ENCODE assay signal across 9 mouse cellular contexts in genomic region chr5:21186821-21187220, GRCm38 (mm10). TPM values are rescaled to one million over a fixed set of nuclear protein-coding genes. Genes with fewer than 3 reads are reported as not detected.
DNase-seq lines count a peak whose midpoint lies in the region; ATAC-seq lines count a peak whose summit lies in the region.
"Had no signal": no experiment of that assay in that cellular context is flagged by ENCODE, and none has a peak within 500 bp of the region (broad histone marks: within the 10 kb centered on the region; RNA-seq: fewer than 3 reads in every experiment).

No protein-coding gene starts in this region.

- H3K9ac ChIP-seq in heart, embryonic 11.5 days (ENCODE audit: low read depth, low read length) = no peak overlapping the region
- peak overlapping the region; percentile 66 for H3K9ac ChIP-seq in forebrain, embryonic 15.5 days (replicated peaks)

- no peaks in the 10 kb centered on the region for H3K4me1 ChIP-seq in heart, embryonic 11.5 days (ENCODE audit: control insufficient read depth, insufficient read depth, low read length)
- peaks cover 22% of the 10 kb centered on the region for H3K4me1 ChIP-seq in forebrain, embryonic 15.5 days
- peaks cover 21% of the 10 kb centered on the region for H3K4me1 ChIP-seq in midbrain, embryonic 10.5 days

- intact Hi-C loops in heart, postnatal 10 days (cut with DNase I) = no loop called here
- intact Hi-C loops in left cerebral cortex, postnatal 10 days (cut with DNase I) = loop anchor here (10.0 kb wide), 1 partner anchor 132 kb away; the partner anchor contains the start of gene Ptpn12

- no peak overlapping the region for H3K27ac ChIP-seq in heart, embryonic 11.5 days (ENCODE audit: low read depth, low read length)
- H3K27ac ChIP-seq in forebrain, embryonic 15.5 days (replicated peaks) = no peak overlapping the region
- peak overlapping the region; percentile 83; the same call in 1 of the 2 replicates for H3K27ac ChIP-seq in midbrain, embryonic 10.5 days (replicated peaks)

- no peaks in the 10 kb centered on the region for H3K9me3 ChIP-seq in heart, embryonic 11.5 days (replicated peaks; ENCODE audit: control insufficient read depth, low read length)
- H3K9me3 ChIP-seq in forebrain, embryonic 15.5 days = no peaks in the 10 kb centered on the region
- peaks cover 7% of the 10 kb centered on the region; the same call in 1 of the 2 replicates for H3K9me3 ChIP-seq in midbrain, embryonic 10.5 days (replicated peaks)
- H3K9me3 ChIP-seq: G1E had no signal

- peak overlapping the region; percentile 92 for H3K4me2 ChIP-seq in heart, embryonic 11.5 days
- H3K4me2 ChIP-seq in forebrain, embryonic 15.5 days (replicated peaks) = peak overlapping the region; percentile 81

- H3K4me3 ChIP-seq in heart, embryonic 11.5 days (ENCODE audit: low read depth, low read length) = peak overlapping the region; percentile 63
- H3K4me3 ChIP-seq in forebrain, embryonic 15.5 days = peak overlapping the region; percentile 55
- H3K4me3 ChIP-seq in midbrain, embryonic 10.5 days = peak overlapping the region; percentile 63

- WGBS in heart, embryonic 11.5 days (ENCODE audit: insufficient replicate concordance) = 10% methylated on average over 4 of the region's 4 CpGs
- 11% methylated on average over 4 of the region's 4 CpGs for WGBS in forebrain, embryonic 15.5 days
- WGBS in midbrain, embryonic 10.5 days = 8% methylated on average over 4 of the region's 4 CpGs

- no peaks in the 10 kb centered on the region for H3K27me3 ChIP-seq in heart, embryonic 11.5 days (ENCODE audit: control insufficient read depth, insufficient read depth, low read length)
- no peaks in the 10 kb centered on the region for H3K27me3 ChIP-seq in forebrain, embryonic 15.5 days
- peaks cover 27% of the 10 kb centered on the region for H3K27me3 ChIP-seq in midbrain, embryonic 10.5 days (ENCODE audit: low read depth, poor library complexity, severe bottlenecking)

- no peaks in the 10 kb centered on the region for H3K36me3 ChIP-seq in heart, embryonic 11.5 days (ENCODE audit: control insufficient read depth, insufficient read depth, low read length)
- H3K36me3 ChIP-seq in forebrain, embryonic 15.5 days = no peaks in the 10 kb centered on the region
- H3K36me3 ChIP-seq in midbrain, embryonic 10.5 days = no peaks in the 10 kb centered on the region
- H3K36me3 ChIP-seq: G1E had no signal

- no peak for DNase-seq in heart, postnatal 10 days
- DNase-seq in CD4-positive, CD25-positive, alpha-beta regulatory T cell, adult 2 months (ENCODE audit: low read depth, low spot score) = peak; percentile 65
- DNase-seq in midbrain, embryonic 10.5 days (ENCODE audit: low spot score) = no peak
- no peak for DNase-seq in left cerebral cortex, postnatal 10 days (ENCODE audit: extremely low spot score in 1 of 2, low spot score in 2 of 2)
- DNase-seq in cerebellum, postnatal 14 days = no peak

- ATAC-seq in heart, embryonic 11.5 days (replicated peaks; ENCODE audit: insufficient number of reproducible peaks, low FRiP score, low TSS enrichment) = no peak
- peak; percentile 41 for ATAC-seq in forebrain, embryonic 15.5 days (replicated peaks)
- ATAC-seq in granulocyte monocyte progenitor cell, adult 5-6 weeks (replicated peaks; ENCODE audit: poor library complexity, severe bottlenecking) = no peak

RNA-seq across cellular contexts. Expression of gene Gsap, which starts 0.8 kb away (rescaled TPM):
- 0.39 and 1.4 TPM in 2 replicates for polyA plus RNA-seq in heart, embryonic 11.5 days (2014; fragmentation: Nextera tagmentation; extraction: Ambion mirVana)
- 1 to 10 TPM; 4.5 to 5.9 TPM for total RNA-seq in heart, postnatal 10 days (2021)
- polyA plus RNA-seq in forebrain, embryonic 15.5 days (2015; fragmentation: Nextera tagmentation; extraction: Ambion mirVana) = 11.8 TPM in 2 replicates
- polyA plus RNA-seq in midbrain, embryonic 10.5 days (2016; fragmentation: Nextera tagmentation; extraction: Ambion mirVana) = 1.6 and 2.6 TPM in 2 replicates
- total RNA-seq in granulocyte monocyte progenitor cell, adult 5-6 weeks (2014; fragmentation: Nextera tagmentation) = 2.4 and 4.2 TPM in 2 replicates
- 4.6 and 6.6 TPM in 2 replicates for total RNA-seq in granulocyte monocyte progenitor cell, adult 5-6 weeks (2017)
- 1 to 10 TPM; 4.7 to 5.1 TPM for total RNA-seq in left cerebral cortex, postnatal 10 days (2021)
- polyA plus RNA-seq: G1E had no signal
